Mouse (Mus musculus) midbrain, embryonic 12.5 days (tissue): ENCODE data around the gene Cdh13. TPM values are rescaled to one million over a fixed set of nuclear protein-coding genes. Genes with fewer than 3 reads are reported as not detected.
A peak's percentile ranks its signal among the peaks of the same experiment; 100 is the strongest.
"Not testable (repeated sequence)": the region's sequence is repeated elsewhere in the genome, so short reads cannot be mapped to it uniquely, and the experiment has no call there.

Experiments used
- ATAC-seq: fragments of 200-750 bp; cut with Nextera tagmentation; 2 replicates; pipeline ENCODE4 v1.8.0; 2017; ENCODE audit warnings: low read depth, moderate TSS enrichment, moderate library complexity; ENCODE audit not compliant: low FRiP score
- H3K27ac ChIP-seq: fragments of 300-500 bp; sonication (generic); replicated peaks from 2 replicates; pipeline ENCODE4 v1.5.1; 2016; ENCODE audit warnings: mild to moderate bottlenecking
- H3K27me3 ChIP-seq: fragments of 300-500 bp; sonication (generic); 2 replicates; pipeline ENCODE4 v1.6.1; 2016; ENCODE audit warnings: mild to moderate bottlenecking
- H3K36me3 ChIP-seq: fragments of 300-500 bp; sonication (generic); 2 replicates; pipeline ENCODE4 v1.6.1; 2016
- H3K4me1 ChIP-seq: fragments of 300-500 bp; sonication (generic); 2 replicates; pipeline ENCODE4 v1.6.1; 2016
- H3K4me2 ChIP-seq: fragments of 300-500 bp; sonication (generic); replicated peaks from 2 replicates; pipeline ENCODE4 v1.6.1; 2016; ENCODE audit warnings: mild to moderate bottlenecking, moderate library complexity
- H3K4me3 ChIP-seq: fragments of 300-500 bp; sonication (generic); 2 replicates; pipeline ENCODE4 v1.5.1; 2016; ENCODE audit warnings: mild to moderate bottlenecking
- H3K9ac ChIP-seq: fragments of 300-500 bp; sonication (generic); replicated peaks from 2 replicates; pipeline ENCODE4 v1.6.1; 2016; ENCODE audit warnings: mild to moderate bottlenecking, moderate library complexity
- H3K9me3 ChIP-seq: fragments of 300-500 bp; sonication (generic); 2 replicates; pipeline ENCODE4 v1.6.1; 2016; ENCODE audit warnings: mild to moderate bottlenecking
- WGBS: fragments of 180-500 bp; shearing (Covaris S2); methylation state at CpG from one replicate; pipeline ENCODE4 v1.1.7; 2016; 5-methylcytosine and 5-hydroxymethylcytosine counted together
- polyA plus RNA-seq: library from polyadenylated mRNA; unstranded; fragments of >200 nt; fragmentation: Nextera tagmentation; extraction: Ambion mirVana; gene quantifications from 2 replicates; pipeline ENCODE4 v1.2.1, GENCODE M21; 2016

The Cdh13 gene
- polyA plus RNA-seq, 1 experiment from 2014 or later = 18.8 TPM

DNA sequence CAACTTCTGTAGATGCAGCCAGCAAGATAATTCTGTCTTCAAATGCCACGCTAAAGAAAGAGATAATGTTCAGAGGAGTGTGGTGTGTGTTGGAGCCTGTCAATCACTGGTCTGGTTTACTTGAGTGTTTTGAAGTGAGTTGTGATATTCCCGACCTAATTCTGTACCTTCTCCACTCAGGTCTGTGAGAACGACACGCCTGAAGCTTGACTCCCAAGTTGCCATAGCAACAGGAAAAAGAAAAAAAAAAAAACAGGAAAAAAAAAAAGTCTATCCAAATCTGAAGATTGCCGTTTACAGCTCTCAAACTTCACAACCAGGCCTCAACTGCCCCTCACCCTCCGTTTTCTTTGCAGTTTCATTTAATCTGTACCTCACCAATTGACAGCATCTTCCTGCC lies 1039.7 kb downstream of the Cdh13 start:
- ATAC-seq = no peak
- Histone ChIP-seq H3K36me3 (no peaks in the 10 kb centered on the region), H3K9ac (no peak overlapping the region), H3K27ac (no peak overlapping the region), H3K27me3 (no peaks in the 10 kb centered on the region), H3K9me3 (no peaks in the 10 kb centered on the region), H3K4me1 (no peaks in the 10 kb centered on the region), H3K4me3 (no peak overlapping the region), H3K4me2 (no peak overlapping the region)
- WGBS = 64% methylated on average over 6 of the region's 6 CpGs

DNA sequence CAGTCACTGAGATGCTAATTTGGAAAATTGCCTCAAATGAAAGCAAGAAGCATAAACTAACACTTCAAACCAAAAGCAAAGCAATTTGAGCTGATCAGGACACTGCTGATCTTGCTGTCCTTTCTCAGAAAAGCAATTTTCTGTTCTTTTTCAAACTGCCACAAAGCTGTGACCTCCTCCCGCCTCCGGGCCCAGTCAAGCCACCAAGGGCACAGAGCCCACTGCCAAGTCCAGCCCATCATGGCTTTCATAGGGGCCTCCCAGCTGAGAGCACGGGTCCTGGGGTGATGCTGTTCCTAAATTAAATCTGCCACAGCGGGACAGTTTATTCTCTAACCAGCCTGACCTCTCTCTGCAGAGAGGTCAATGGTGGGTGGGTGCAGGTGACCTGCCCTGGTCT lies 1056.0 kb downstream of the Cdh13 start:
- ATAC-seq = no peak
- Histone ChIP-seq H3K9me3 (no peaks in the 10 kb centered on the region), H3K4me3 (no peak overlapping the region), H3K27ac (no peak overlapping the region), H3K9ac (no peak overlapping the region), H3K27me3 (peaks cover 21% of the 10 kb centered on the region), H3K4me1 (no peaks in the 10 kb centered on the region), H3K36me3 (no peaks in the 10 kb centered on the region), H3K4me2 (no peak overlapping the region)
- WGBS = 78% methylated on average over 4 of the region's 4 CpGs

DNA sequence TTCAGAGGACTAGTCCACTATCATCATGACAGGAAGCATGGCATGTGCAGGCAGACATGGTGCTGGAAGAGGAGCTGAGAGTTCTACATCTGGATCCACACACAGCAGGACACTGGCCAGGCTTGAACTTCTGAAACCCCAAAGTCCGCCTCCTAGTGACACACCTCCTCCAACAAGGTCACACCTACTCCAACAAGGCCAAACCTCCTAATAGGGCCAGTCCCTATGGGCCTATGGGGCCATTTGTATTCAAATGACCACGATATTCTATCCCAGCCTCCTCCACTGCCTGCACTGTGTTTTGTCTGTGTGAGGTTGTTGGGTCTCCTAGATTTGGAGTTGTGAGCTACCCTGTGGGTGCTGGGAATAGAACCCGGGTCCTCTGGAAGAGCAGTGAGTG lies 1060.1 kb downstream of the Cdh13 start:
- Histone ChIP-seq H3K4me1 (peaks cover 7% of the 10 kb centered on the region), H3K4me2 (peak overlapping the region; percentile 44), H3K9ac (no peak overlapping the region), H3K27me3 (peaks cover 21% of the 10 kb centered on the region), H3K27ac (no peak overlapping the region), H3K9me3 (no peaks in the 10 kb centered on the region), H3K36me3 (peaks cover 27% of the 10 kb centered on the region), H3K4me3 (peak overlapping the region; percentile 97)
- 87% methylated on average over 3 of the region's 3 CpGs for whole genome bisulfite sequencing
- peak; percentile 4; the same call in 1 of the 2 replicates for ATAC-seq

DNA sequence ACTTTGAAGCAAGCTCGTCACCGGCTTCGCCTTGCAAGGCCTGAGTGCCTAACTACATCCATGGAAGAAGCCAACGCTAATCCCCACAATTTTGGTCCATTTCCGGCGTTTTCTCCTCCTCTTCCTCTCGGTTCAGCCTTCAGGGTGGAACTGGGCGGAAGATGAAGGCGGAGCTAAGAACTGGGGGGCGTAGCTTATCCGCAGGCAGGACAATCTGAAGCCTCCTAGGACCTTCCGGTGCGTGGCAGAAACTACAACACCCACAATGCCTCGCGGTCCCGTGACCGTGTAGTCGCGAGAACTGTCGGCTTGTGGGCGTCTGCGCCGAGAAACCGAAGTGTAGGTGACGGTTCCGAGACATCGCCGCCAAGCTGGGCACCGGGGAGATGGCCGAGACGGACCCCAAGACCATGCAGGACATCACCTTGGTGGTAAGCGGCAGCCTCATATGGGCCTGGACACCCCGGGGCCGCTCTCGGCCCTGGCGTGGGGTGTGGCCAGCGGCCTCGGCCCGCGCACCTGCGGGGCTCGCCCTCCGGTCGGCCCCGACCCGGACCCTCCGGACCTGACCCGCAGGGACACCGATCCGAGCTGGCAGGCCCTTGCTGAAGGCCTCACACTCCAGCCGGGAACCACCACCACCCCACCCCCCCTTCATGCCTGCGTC lies 1060.8 kb downstream of the Cdh13 start, which contains the start of gene Hsbp1:
Gene Hsbp1 (plus strand): TSS at position 299 of the 667 bp plus-strand sequence.
- WGBS = 3% methylated on average over 52 of the region's 52 CpGs
- Histone ChIP-seq H3K4me3 (peak within 1 kb of the TSS; percentile 97), H3K4me2 (peak within 1 kb of the TSS; percentile 75), H3K9ac (peak within 1 kb of the TSS; percentile 96), H3K36me3 (peaks cover 34% of the 10 kb centered on the region), H3K9me3 (no peaks in the 10 kb centered on the region), H3K4me1 (peaks cover 7% of the 10 kb centered on the region), H3K27ac (peak within 1 kb of the TSS; percentile 56; the same call in 1 of the 2 replicates), H3K27me3 (peaks cover 21% of the 10 kb centered on the region)
- peak; percentile 98 for ATAC-seq

DNA sequence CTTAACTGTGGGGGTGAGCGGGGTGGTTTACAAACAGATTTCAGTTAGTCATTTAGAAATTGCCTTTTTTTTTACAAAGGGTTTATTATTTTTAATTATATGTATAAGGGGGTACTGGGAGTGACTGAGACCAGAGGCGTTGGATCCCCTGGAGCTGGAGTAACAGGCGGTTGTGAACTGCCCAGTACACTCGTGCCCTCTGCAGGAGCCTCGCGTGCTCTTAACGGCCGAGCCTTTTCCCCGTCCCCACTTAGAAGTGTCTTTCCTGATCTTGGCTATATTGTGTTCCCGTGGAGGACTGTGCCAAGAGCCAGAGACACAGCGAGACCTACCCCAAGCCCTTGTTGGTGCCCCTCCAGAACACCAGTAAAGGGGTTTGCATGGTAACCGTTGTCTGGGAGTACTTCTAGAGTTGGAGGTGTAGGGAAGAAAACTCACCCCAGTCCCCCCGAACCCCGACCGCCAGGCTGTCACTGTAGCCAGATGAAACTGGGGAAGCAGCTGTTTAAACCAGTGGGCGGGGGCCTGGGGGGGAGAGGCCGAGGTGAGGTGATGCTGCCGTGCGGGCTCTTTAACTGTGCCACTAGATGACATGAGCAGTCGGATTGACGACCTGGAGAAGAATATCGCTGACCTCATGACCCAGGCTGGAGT lies 1061.6 kb downstream of the Cdh13 start:
- H3K36me3 ChIP-seq = peaks cover 39% of the 10 kb centered on the region
- H3K27me3 ChIP-seq = peaks cover 15% of the 10 kb centered on the region
- H3K4me3 ChIP-seq = peak overlapping the region; percentile 97
- ATAC-seq = no peak
- WGBS = 55% methylated on average over 22 of the region's 22 CpGs
- H3K9me3 ChIP-seq = no peaks in the 10 kb centered on the region
- peaks cover 7% of the 10 kb centered on the region for H3K4me1 ChIP-seq
- H3K27ac ChIP-seq = no peak overlapping the region
- H3K4me2 ChIP-seq = peak overlapping the region; percentile 75
- peak overlapping the region; percentile 96 for H3K9ac ChIP-seq

DNA sequence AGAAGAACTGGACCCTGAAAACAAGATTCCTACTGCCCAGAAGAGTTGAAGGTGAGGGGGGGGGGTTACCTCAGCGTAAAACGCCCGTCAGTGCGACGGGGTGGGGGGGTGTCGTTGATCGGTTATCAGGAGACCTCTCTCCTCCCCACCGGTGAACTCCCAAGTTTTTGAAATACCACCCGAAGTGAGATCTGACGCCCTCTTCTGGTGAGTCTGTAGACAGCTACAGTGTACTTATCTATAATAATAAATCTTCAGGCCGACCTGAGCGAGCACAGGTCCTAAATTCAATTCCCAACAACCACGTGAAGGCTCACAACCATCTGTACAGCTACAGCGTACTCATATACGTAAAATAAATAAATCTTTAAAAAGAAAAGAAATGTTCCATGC lies 1062.1 kb downstream of the Cdh13 start:
- H3K4me2 ChIP-seq = peak overlapping the region; percentile 75
- H3K9me3 ChIP-seq = no peaks in the 10 kb centered on the region

DNA sequence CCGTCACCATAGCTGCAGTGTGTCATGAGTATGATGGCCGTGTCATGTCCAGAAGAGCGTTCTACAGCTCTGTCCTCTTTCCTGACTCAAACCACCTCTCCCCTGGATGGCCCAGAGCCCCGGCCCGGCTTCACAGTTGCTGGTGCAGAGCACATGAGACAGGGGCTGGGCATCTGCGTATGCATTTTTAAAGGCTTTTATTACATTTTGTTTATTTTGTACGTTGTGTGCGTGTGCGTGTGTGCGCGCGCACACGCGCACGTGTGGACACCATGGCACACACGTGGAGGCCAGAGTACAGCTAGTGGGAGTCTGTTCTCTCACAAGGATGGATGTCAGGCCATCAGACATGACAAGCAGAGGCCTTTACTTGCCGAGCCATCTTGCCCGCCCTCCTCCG lies 1068.1 kb downstream of the Cdh13 start:
- no peak overlapping the region for H3K4me3 ChIP-seq
- no peak for ATAC-seq

More for the DNA sequence above, 1062.1 kb downstream of the Cdh13 start:
- Histone ChIP-seq H3K4me1 (peaks cover 7% of the 10 kb centered on the region), H3K36me3 (peaks cover 39% of the 10 kb centered on the region), H3K9ac (no peak overlapping the region), H3K27ac (no peak overlapping the region), H3K4me3 (peak overlapping the region; percentile 97), H3K27me3 (peaks cover 12% of the 10 kb centered on the region; the same call in 1 of the 2 replicates)
- WGBS = 90% methylated on average over 15 of the region's 15 CpGs
- ATAC-seq = no peak

DNA sequence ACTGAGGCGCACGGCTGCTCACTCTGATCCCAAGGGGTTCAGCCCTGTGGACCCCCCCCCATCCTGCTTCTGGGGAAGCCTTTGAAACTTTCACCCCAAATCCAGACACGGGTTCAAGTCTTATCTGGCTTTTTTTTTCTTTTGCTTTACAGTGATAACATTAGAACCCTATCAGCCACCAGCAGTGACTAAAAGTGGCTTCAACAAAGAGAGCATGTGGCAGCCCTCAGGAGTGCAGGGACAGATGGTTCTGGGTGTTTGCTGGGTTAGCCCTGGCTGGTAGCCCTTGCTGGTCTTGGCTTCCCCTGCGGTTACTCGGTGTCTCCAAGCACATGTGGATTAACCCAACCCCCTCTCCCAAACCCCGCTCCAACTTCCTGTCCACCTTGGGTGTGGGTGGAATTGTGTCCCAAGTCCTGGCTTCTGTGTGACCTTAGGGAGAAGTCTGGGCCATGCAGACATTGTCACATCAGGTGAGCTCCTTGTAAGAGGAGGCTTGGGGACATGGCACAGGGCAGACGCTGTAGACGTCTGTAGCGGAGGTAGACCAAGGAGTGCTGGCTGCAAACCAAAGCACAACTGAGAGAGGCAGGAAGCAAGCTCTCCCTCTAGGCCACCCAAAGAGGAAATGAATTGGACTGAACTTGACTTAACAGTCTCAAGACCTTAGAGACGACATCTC lies 1069.6 kb downstream of the Cdh13 start:
- Histone ChIP-seq H3K9ac (no peak overlapping the region), H3K4me2 (no peak overlapping the region), H3K4me1 (no peaks in the 10 kb centered on the region), H3K27ac (no peak overlapping the region), H3K36me3 (peaks cover 26% of the 10 kb centered on the region), H3K9me3 (no peaks in the 10 kb centered on the region), H3K27me3 (no peaks in the 10 kb centered on the region), H3K4me3 (no peak overlapping the region)
- ATAC-seq = no peak
- WGBS = 85% methylated on average over 10 of the region's 10 CpGs

More for the DNA sequence above, 1068.1 kb downstream of the Cdh13 start:
- 96% methylated on average over 19 of the region's 19 CpGs for WGBS
- Histone ChIP-seq H3K9ac (no peak overlapping the region), H3K27ac (no peak overlapping the region), H3K27me3 (no peaks in the 10 kb centered on the region), H3K36me3 (peaks cover 40% of the 10 kb centered on the region), H3K4me2 (no peak overlapping the region), H3K9me3 (no peaks in the 10 kb centered on the region), H3K4me1 (no peaks in the 10 kb centered on the region)

DNA sequence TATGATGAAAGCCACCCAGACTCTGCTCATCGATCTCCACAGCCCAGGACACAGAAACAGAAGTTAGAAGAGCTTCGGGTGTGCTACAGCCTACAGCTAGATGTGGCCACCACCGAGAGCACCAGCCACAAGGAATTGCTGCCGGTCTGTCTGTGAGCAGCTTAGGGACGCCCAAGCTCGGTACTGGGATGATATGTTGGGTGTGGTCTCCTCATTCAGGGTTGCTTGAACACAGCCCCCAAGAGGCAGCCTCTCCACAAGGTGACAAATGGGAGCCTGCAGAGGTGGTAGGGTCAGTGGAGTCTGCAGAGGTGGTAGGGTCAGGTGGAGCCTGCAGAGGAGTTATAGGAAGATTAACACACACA lies 1070.1 kb downstream of the Cdh13 start:
- 88% methylated on average over 6 of the region's 6 CpGs for WGBS
- H3K27me3 ChIP-seq = no peaks in the 10 kb centered on the region
- no peak overlapping the region for H3K4me2 ChIP-seq
- ATAC-seq = no peak
- H3K36me3 ChIP-seq = peaks cover 20% of the 10 kb centered on the region
- H3K27ac ChIP-seq = no peak overlapping the region
- no peak overlapping the region for H3K4me3 ChIP-seq
- H3K4me1 ChIP-seq = no peaks in the 10 kb centered on the region
- H3K9ac ChIP-seq = no peak overlapping the region
- no peaks in the 10 kb centered on the region for H3K9me3 ChIP-seq

DNA sequence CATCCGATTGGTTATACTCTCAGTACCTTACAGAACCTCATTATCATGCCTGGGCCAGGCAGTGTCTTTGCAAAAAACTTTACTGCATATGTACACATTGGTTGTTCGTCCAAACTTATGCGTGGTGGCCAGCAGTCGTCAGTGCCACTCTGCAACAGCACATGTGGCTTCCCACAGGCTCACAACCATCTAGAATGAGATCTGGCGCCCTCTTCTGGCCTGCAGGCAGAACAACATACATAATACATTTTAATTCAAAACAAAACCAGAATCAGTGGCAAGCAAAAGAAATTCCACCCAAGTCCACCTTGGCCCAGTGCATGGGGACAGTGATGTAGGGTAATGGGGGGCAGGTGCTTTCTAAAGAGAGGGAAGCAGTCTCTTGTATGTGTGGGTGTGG lies 1073.1 kb downstream of the Cdh13 start:
- H3K4me2 ChIP-seq, H3K36me3 ChIP-seq, H3K4me1 ChIP-seq, H3K9ac ChIP-seq, H3K27ac ChIP-seq, H3K4me3 ChIP-seq, ATAC-seq, H3K27me3 ChIP-seq, H3K9me3 ChIP-seq: not testable (repeated sequence)
- WGBS = 65% methylated on average over 5 of the region's 5 CpGs

DNA sequence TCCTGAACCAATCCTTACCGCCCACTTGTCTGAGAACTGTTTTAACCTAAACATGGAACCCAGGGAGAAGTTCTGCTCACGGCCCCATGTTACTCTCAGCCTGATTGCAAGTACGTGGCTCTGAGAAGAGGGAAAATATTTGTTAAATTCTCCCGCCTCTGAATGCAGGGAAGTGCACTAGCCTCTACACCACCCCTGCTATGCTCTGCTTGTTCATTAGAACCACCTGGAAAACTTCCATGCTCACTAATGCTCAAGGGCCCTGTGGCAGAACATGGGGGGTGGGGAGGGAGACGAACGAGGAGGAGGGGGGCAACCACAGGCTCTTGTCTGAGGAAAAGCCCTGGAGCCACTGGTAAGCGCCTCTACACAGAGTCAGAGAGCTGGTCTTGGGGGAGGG lies 1074.6 kb downstream of the Cdh13 start:
- H3K36me3 ChIP-seq = no peaks in the 10 kb centered on the region
- H3K4me3 ChIP-seq = no peak overlapping the region
- H3K9me3 ChIP-seq = no peaks in the 10 kb centered on the region
- no peaks in the 10 kb centered on the region for H3K27me3 ChIP-seq
- no peak for ATAC-seq
- no peak overlapping the region for H3K27ac ChIP-seq
- H3K4me1 ChIP-seq = no peaks in the 10 kb centered on the region
- 77% methylated on average over 7 of the region's 7 CpGs for WGBS
- H3K9ac ChIP-seq = no peak overlapping the region
- no peak overlapping the region for H3K4me2 ChIP-seq

DNA sequence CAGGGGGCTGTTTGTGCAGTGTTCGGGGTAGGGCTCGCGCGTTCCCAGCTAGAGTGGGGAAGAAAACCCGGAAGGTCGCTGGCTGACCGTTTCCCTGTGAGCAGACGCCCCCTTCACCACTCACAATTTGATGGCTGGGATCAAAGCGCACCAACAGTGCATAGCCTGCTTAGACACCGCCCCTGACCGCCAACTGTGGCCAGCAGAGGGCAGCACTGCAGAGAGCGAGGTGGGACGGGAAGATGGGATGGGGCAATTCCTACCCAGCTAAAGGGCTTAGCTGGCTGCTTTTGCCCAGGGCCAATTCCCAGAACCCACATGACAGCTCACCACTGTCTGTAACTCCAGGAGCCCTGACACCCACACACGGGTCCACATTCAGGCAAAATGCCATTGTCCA lies 1075.3 kb downstream of the Cdh13 start:
- Histone ChIP-seq H3K9ac (no peak overlapping the region), H3K27me3 (no peaks in the 10 kb centered on the region), H3K9me3 (no peaks in the 10 kb centered on the region), H3K27ac (no peak overlapping the region), H3K4me3 (no peak overlapping the region), H3K4me1 (no peaks in the 10 kb centered on the region), H3K36me3 (no peaks in the 10 kb centered on the region), H3K4me2 (no peak overlapping the region)
- WGBS = 52% methylated on average over 14 of the region's 14 CpGs
- no peak for ATAC-seq
